Mouse (Mus musculus) adrenal gland (tissue): Measurements from ENCODE around the gene Papln.

Experiments used
- intact Hi-C: fragments of 180-260 bp; cut with DNase I; formaldehyde crosslinking; loops from one replicate; pipeline ENCODE4 v1.15.1; 2025

Gene Papln

DNA sequence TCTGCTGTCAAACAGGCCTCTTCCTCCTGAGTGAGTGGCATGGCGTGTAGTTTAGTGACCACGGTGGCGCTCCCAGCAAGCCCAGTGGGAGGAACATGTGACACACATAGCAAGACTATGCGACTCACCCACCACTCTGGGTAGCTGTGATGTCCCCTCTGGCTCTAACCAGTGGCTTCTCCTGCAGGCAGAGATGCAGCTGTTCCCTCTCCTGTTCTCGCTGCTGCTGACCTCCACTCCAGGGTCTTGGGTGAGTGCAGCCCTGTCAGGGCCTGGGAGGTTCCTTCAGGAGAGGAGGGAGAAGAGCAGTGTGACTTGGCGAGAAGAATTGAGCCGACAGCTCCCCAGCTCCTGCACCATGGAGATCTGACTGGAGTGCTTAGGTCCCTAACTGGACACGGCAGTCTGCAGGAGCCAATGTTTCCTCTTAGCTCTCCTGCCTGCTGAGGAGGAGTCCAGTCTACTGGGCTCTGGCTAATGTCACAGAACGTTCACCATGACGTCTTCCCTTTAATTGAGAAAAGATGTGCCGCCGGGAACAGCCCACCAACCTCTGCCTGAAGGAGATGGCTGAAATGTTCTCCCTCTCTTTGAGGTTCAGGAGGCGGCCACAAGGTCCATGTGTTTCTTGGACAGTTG lies 2.6 kb downstream of the Papln start:
- intact Hi-C loops = no loop called here

DNA sequence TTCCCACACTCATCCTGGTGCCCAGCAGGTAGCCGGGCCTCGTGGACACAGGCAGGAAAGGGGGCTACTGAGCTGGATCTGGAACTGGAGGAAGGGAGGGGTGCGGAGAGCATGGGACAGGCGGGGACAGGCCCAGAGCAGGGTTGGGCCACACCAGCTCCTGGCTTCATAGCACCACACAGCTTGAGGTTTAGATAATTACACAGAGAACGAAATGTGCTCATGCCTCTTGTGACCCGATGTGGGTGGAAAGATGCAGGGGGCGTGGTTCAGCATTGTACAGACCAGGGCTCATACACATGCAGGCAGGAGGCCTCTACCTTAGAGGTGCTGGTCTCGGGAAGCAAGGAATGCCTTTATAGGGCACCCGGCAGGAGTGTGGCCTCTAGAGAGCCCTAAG lies 4.4 kb downstream of the Papln start:
- intact Hi-C loops = no loop called here

- intact Hi-C loops = no loop called here
These were observed 4.9 kb downstream of the Papln start for GRCm38 (mm10) chr12:83768235-83768899.

DNA sequence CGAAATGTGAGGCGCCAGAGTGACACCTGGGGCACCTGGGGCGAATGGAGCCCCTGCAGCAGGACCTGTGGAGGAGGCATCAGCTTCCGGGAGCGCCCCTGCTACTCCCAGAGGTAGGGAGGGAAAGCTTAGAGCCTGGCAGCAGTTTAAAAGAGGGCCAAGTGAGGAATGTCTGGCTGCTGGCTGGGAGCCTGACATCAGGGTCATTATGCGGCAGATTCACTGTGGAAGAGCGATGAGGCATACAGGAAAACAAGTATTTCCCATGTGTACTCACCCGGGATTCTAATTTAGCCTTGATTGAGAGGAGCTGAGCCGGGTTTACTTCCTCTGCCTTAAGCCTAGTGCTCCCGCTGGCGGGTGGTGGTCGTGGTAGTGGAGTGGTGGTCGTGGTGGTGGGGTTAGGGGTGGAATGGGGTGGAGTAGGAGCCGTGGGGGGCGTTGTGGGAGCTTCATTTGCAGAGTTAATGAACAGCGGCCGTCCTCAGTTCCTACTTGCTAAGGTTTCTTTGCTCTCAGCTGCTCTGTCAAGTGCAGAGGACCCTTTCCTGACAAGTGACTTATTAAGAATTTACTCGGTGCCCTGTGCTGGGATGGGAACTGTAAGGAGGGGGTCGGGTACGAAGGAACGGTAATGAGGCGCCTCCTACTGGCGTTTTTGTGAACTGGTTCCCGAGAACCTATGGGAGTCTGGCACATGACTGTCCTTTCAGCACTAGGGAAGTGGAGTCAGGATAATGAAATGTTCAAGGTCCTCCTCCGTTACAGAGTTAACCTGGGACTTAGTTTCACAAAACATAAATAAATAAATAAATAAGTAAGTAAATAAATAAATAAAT lies 7.2 kb downstream of the Papln start:
- intact Hi-C loops = loop anchor here (1.0 to 2.0 kb wide), 2 partner anchors 54 to 58 kb away; no protein-coding TSS in a partner anchor

DNA sequence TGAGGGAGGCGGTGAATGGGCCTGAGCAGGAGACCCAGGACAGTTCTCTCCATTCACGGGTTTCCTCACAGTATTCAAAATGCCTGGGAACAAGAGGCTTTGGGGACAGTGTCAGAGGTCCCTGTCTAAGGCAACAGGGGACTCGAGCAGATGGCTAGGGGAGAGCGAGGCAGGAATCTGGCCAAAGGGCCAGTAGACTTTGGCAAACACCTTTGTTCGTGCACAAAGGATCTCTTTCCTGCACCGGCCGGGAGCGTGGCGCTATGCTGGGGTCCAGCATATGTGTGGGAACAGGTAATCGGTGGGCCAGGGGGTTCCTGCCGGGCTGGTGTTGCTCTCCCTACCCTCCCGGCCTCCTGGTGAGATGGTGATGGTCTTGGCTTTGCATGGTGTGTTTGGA lies 12.2 kb downstream of the Papln start:
- intact Hi-C loops = no loop called here

DNA sequence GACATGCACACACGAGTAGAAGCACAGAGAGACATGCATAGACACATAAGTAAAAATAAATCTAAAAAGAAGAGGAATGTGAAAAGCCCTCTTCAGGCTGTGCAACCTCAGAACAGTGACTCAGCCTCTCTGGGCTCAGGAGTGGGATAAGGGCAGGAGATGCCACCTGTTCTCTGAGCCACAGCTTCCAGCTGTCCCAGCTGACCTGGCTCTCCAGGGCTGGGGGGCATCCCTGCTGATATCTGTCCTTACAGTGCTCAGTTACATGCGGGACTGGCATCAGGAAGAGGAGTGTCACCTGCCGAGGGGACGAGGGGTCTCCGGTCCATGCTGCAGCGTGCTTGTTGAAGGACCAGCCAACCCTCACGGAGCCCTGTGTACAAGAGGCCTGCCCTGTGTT lies 13.3 kb downstream of the Papln start:
- intact Hi-C loops = no loop called here

DNA sequence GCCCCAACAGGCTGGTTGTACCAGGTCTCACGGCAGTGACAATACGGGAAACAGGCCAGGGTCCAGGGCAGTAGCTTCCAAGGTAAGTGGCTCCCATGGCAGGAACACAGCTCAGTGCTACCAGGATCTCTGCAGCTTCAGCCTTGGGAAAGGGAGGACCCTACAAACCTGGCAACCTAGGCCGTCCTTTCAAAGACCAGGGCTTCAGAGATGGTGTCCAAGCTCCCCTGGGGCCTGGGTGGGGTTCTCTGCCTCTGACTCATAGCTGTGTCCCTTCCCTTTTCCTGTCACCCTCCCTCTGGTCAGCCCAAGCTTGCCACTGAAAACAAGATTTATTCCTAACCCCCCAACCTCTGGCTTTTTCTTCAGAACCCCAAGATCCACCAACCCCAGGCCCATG lies 16.7 kb downstream of the Papln start:
- intact Hi-C loops = no loop called here

DNA sequence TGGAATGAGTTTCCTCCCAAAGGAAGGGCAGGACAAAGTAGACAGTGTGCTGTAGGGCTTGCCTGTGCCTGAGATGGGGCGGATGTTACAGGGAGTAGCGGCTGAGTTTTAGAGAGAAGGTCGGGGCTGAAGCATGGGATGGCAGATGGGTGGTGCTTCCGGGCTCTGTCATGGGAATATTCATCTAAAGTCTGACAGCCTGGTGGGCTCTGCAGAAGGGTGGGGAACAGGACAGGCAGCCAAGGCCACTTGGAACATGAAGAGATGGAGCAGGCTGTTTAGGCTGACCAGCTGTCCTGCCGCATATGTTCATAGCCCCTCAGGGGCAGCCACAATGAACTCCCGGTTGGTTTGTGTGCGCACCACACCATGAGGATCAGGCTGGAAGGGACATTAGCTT lies 17.8 kb downstream of the Papln start:
- intact Hi-C loops = no loop called here

DNA sequence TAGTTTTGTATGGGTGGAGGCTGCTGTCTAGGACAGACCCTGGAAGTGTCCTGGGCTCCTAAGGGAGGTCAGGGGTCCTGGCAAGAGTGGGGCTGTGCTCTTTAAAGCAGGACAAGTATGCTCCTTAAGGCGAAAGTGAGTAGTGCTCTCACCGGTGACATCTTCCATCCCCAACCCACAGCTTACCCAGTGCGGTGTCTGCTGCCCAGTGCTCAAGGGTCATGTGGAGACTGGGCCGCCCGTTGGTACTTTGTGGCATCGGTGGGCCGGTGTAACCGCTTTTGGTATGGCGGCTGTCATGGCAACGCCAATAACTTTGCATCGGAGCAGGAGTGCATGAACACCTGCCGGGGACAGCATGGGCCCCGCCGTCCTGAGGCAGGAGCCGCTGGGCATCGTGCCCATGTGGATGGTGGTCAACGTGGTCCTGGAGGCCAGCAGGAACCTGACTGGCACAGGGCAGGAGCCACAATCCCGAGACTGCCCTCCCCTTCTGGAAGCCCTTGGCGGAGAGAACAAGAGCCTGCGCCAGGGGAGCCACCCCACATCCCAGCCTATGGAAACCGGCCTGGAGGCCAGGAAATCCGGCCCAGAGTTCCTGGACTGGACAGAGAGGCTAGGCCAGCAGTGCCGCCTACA lies 18.3 kb downstream of the Papln start:
- intact Hi-C loops = no loop called here

GRCm38 (mm10) chr12:83782669-83783068 lies 19.2 kb downstream of the Papln start:
- intact Hi-C loops = no loop called here

GRCm38 (mm10) chr12:83785305-83785704 lies 21.9 kb downstream of the Papln start:
- intact Hi-C loops = no loop called here

- intact Hi-C loops = no loop called here
These were observed 25.8 kb downstream of the Papln start for GRCm38 (mm10) chr12:83789051-83789780.

- intact Hi-C loops = no loop called here
These were observed 26.3 kb downstream of the Papln start for GRCm38 (mm10) chr12:83789781-83790140.

DNA sequence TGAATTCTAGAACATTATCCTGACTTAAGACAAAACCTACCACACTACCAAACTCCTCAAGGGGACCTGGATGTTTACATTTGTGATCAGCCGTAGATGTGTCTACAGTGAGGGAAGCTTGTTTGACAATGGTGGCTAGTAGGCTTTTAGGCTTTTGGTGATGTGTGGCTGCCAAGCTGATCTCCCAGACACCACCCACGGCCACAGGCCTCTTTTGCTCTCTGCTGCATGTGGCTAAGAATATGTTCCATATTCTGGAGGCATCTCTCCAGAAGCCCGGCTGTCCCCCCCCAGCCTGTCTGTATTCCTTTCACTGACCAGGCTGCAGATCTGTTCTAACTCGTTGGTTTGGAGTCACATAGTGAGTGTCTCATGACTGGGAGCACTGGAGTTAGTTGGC lies 27.3 kb downstream of the Papln start:
- intact Hi-C loops = no loop called here

GRCm38 (mm10) chr12:83791737-83792136 lies 28.3 kb downstream of the Papln start:
- intact Hi-C loops = no loop called here

DNA sequence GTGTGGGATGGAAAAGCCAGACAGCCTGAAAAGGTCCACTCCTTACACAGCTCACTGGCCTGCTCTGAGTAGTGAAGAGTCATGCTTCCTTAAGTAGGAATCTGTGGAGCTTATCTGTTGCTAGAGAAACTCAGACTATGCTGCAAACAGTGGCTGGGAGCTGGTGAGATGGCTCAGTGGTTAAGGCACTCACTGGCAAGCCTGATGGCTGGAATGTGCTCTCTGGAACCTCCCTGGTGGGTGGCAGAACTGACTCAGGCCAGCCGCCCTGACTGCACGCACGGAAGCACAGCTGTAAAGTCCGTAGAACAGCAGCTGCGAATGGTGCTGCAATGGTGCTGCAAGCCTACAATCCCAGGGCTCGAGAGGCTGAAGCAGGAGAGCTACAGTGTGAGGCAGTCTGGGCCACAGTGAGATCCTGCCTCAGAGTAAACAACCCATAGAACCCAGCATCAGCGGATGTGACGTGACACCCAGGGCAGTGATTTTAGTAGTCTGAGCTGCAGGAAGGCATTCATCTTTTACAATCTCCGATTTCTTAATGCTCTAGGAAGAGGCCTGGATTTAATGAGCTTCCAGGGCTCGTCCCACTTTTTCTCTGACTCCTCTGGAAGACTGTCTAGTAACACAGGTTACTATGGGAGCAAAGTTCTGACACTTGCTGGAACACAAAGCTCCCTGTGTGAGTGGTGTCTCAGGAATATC lies 29.4 kb downstream of the Papln start:
- intact Hi-C loops = no loop called here

GRCm38 (mm10) chr12:83795051-83795450 lies 31.6 kb downstream of the Papln start:
- intact Hi-C loops = no loop called here

DNA sequence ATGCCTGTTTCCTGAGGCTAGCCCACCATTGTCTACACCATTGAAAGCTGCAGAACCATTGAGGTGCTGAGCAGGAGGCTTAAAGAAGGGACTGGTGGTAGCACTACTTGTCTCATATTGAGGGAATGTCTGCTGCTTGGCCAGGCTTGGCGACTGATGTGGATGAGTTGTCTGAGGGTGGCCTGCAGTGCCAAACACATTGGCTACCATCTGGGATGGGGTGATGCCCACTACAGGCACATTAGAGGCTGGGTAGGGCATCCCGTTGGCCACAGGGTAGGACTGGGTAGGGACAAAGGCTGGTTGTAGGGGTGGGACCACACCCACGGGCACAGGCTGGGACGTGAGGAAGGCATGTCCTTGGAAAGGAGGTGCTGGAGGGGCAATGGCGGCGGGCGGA lies 32.2 kb downstream of the Papln start:
- intact Hi-C loops = no loop called here

DNA sequence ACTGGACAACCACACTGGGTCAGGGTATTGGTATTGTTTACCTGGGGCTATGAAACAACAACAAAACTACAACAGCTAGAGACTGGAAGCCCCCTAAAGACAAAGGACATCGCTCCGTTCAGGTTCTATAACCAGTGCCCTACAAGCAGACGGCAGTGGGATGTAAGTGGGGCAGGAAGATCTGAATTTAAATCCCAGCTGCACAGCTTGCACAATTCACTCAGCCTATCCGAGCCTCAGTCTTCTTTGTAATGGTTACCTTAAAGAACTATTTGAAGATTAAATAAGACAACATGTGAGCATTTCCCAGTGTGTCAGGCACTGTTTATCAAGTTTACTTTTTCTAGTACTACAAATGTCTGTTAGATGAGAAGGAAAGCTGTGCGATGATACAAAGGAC lies 34.9 kb downstream of the Papln start:
- intact Hi-C loops = no loop called here

- intact Hi-C loops = no loop called here
These were observed 37.5 kb downstream of the Papln start for GRCm38 (mm10) chr12:83800943-83801342.

GRCm38 (mm10) chr12:83803641-83804040 lies 40.2 kb downstream of the Papln start:
- intact Hi-C loops = no loop called here
